Mouse (Mus musculus) ES-Bruce4 (cell line): ENCODE measurements at regions not wholly inside any gene's neighbourhood (a gene's known extent, or its start where the extent isn't known, plus 50 kb on each side); places are given as distances from the start of the nearest gene placed in this dataset.

Source experiments
- CTCF ChIP-seq: IDR thresholded peaks from one replicate; pipeline ENCODE4 v1.8.1; 2011; ENCODE audit warnings: low read depth, low read length
- POLR2A ChIP-seq: IDR thresholded peaks from one replicate; pipeline ENCODE4 v1.8.1; 2011; ENCODE audit warnings: low read length; ENCODE audit not compliant: insufficient read depth

DNA sequence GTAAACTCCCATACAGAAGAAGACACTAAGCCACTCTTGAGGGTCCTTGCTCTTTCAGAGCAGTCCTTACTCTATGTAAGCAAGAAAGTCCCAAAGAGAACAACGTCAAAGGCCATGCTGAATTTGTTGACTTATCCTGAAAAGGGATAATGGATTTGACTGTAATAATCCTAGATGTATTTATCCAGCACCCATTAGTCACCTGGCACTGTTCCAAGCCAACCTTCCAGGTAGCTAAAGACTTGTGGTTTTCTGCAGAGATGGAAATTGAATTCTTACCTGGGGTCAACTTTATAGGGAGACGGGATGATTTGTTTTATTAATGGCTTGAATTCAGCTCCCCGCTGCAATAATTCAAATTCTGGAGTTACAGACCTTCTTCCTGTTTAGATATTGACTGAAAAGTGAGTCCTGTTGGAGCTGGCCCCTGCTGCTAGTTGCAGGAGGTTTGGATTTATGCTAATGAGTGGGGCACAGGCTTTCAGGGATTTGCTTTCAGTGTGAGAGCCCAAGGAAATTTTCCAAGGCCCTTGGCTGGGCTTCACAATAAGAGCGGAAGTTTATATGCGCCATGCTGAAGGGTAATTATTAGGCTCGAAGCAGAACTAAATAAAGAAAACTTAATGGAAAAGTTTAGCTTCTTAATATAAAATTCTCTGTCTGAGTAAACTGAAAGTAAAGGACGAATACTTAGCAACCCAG, 552.3 kb downstream of the Olfm4 start:
- TF ChIP-seq CTCF (no peak), POLR2A (no peak)
